Mouse (Mus musculus) thymus, postnatal 0 days (tissue): ENCODE data around the gene Hist1h2ab. TPM values are rescaled to one million over a fixed set of nuclear protein-coding genes. Genes with fewer than 3 reads are reported as not detected.
A peak's percentile ranks its signal among the peaks of the same experiment; 100 is the strongest.
"Not testable (repeated sequence)": the region's sequence is repeated elsewhere in the genome, so short reads cannot be mapped to it uniquely, and the experiment has no call there.

Experiments used
- DNase-seq: peaks from one replicate; pipeline ENCODE4 v3.0.0-alpha.2; 2015; ENCODE audit warnings: low spot score
- polyA plus RNA-seq: library from polyadenylated mRNA; unstranded; fragments of >200 nt; fragmentation: Nextera tagmentation; extraction: Ambion mirVana; gene quantifications from 2 replicates; pipeline ENCODE4 v1.2.1, GENCODE M21; 2015

The Hist1h2ab gene
- polyA plus RNA-seq, result 144 and 155 TPM in 2 replicates

DNA sequence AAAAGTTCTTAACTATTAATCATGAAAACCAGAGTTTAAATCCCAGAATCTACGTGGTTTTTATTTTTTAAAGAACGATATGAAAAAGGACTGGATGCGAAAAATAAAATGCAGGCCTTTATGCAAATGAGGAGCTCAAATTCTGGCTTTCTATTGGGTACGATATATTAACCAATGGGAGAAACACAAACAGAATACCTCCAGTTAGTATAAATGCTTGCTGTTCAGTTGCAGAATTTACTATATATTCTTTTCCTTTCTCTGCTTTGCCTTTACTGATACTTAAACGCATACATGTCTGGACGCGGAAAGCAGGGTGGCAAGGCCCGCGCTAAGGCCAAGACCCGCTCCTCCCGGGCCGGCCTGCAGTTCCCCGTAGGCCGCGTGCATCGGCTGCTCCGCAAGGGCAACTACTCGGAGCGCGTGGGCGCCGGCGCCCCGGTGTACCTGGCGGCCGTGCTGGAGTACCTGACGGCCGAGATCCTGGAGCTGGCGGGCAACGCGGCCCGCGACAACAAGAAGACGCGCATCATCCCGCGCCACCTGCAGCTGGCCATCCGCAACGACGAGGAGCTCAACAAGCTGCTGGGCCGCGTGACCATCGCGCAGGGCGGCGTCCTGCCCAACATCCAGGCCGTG is at the start of gene Hist1h2ab:
TSS of gene Hist1h2ab (plus strand) at position 288 of the 639 bp plus-strand sequence.
- DNase-seq, result peak; percentile 86

DNA sequence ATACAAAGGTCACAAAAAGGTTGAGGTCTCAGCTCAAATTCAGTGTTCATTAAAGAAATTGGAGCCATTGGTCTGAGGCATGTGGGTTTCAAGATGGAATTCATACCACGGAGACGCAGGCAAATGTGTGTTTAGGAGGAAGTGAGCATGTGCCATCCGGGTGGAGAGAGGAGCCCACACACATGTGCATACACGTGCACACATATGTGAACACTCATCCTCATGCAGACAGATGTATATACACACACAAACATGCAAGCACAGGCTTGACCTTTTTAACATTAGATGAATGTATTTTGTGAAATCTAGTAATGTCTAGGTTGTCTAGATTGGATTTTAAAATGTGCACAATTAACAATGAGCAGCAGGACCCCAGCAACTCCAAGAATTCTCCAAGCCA is 48.7 kb upstream of the Hist1h2ab start:
- no peak for DNase-seq

DNA sequence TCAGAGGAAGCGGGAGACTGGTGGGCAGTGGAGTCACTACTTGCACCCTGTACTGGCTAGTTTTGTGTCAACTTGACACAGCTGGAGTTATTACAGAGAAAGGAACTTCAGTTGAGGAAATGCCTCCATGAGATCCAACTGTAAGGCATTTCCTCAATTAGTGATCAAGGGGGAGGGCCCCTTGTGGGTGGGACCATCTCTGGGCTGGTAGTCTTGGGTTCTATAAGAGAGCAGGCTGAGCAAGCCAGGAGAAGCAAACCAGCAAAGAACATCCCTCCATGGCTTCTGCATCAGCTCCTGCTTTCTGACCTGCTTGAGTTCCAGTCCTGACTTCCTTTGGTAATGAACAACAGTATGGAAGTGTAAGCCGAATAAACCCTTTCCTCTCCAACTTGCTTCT is 48.1 kb upstream of the Hist1h2ab start:
- DNase-seq, result not testable (repeated sequence)

DNA sequence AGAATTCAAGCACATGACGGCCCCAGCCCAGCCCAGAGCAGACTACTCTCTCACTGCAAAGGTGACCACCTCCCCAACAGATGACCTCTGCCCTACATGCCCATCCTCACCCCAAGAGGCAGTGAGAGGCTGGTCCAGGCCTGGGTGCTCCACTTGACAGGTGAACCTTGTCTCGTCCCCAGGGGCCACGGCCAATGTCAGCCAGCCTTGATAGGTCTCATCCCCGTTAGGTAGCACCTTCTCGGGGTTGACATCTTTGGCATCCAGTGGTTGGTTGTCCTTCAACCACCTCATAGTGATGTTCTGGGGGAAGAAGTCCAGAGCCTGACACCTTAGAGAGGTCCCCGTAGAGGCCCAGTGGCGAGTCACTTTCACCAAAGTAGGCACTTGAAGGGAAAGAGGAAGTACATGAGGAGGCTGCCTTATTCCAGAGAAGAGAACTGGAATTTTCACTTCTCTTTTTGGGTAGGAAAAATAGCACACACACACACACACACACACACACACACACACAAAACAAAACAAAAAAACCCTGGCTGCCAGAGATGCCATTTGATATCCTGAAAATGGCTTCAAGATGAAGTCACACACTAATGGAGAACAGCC is 45.1 kb upstream of the Hist1h2ab start:
- no peak for DNase-seq

DNA sequence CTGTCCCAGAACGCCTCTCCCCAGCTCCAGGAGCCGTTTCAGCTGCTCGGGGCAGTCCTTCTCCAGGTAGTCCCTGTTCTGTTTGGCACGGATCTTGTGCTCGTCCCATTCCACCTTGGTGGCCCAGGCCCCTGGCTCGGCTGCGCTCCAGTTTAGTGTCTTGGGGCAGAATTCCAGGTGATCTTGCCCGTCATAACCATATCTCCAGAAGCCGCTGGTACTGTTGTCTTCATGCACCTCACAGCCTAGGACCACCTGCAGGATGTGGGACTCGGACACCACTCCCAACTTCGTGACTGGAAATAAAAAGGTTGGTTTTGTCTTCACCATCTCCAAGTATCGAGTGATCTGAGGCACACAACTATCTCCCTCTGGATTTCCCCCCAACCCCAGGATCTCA is 44.2 kb upstream of the Hist1h2ab start:
- DNase-seq, result no peak

DNA sequence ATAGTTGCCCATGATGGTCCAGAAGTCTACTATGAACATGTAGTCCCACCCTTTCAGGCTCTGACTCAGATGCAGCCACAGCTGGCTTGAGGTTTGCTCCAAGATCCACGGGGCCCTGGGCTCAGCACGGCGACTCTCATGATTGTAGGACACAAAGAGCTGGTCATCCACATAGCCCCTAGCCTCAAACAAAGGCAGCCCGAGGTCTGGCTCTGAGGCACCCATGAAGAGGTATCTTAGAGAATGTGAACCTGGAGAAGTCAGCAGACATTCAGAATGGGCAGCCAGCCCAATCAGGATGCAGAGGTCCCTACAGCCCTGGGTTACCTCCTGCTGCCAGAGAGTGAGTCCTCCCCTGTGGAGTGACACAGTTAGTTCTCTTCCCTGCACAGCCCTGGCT is 42.9 kb upstream of the Hist1h2ab start:
- no peak for DNase-seq

DNA sequence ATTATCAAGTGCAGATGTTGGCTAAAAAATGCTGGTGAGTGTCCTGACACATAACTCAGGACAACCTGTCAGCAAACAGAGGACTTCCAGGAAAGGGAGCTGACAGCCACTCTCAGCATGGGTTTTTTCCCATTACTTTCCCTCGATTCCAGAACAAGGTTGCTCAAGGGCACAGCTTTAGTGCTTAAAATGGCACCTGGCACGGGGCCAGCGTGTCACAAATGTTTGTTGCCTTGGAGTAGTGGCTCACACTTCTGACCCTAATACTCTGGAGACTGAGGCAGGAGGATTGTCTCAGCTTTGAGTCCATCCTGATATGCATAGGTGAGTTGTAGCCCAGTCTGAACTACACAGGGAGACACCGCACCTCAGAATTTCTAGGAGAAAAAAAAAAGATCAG is 42.3 kb upstream of the Hist1h2ab start:
- no peak for DNase-seq

DNA sequence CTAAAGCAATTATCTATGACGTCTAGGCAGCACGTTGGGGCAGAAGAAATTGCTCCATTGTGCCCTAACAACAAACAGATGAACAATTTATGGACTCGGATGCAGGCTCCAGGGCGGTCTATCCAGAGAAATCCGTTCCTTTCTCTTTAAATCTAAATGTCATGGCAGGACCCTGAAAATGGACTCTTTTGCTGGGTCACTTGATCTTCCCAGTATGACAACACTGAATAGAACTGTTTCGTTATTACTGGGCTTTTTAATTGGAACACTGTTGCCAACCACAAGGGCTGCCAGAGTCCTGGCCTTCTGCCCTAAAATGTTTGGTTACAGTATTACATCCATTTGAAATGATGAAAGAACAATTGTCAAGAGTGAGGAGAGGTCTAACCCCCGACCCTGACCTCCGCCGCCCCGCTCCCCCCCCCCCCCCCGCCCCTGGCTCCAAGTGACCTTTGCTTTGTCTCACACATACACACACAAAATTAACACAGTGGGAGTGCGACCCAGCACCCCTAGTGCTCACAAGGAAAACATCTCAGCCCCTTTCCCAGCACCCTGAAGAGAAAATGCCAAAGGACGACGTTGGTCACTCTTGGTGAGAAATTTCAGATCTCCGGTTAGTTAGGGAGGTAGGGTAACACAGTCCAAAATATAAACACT is 41.1 kb upstream of the Hist1h2ab start:
- DNase-seq, result no peak

DNA sequence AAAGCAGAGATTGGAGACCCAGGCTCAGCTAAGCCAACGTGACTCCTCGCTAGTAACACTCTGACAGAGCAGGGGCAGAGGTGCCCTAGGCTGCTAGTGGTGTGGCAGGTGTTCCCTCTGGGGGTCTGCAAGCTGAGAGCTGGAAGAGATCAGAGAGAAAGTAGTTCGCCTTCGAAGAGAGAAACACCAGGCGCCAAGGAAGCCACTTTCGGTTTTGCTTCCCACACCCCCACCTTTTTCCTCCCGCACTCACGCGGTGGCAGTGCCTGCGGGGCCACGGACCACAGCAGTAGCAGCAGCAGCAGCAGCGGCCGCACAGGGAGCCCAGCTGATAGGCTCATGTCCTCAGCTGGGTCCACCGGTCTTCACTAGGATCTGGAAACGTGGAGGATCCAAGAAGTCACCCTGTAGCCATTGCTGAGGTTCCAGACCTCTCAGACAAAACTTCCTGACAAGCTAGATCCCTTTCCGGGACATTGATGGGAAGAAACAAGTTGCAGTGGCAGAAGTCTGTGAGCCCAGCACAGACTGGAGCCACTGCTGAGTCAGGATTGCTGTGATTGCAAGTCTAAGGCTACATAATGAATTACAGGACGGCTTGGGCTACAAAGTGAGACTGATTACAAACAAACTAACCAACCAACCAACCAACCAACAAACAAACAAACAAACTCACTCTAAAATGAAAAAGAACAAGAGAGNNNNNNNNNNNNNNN is 40.4 kb upstream of the Hist1h2ab start, which contains the start of gene Hfe:
TSS of gene Hfe (minus strand) at position 481 of the 716 bp plus-strand sequence.
- peak; percentile 82 for DNase-seq

DNA sequence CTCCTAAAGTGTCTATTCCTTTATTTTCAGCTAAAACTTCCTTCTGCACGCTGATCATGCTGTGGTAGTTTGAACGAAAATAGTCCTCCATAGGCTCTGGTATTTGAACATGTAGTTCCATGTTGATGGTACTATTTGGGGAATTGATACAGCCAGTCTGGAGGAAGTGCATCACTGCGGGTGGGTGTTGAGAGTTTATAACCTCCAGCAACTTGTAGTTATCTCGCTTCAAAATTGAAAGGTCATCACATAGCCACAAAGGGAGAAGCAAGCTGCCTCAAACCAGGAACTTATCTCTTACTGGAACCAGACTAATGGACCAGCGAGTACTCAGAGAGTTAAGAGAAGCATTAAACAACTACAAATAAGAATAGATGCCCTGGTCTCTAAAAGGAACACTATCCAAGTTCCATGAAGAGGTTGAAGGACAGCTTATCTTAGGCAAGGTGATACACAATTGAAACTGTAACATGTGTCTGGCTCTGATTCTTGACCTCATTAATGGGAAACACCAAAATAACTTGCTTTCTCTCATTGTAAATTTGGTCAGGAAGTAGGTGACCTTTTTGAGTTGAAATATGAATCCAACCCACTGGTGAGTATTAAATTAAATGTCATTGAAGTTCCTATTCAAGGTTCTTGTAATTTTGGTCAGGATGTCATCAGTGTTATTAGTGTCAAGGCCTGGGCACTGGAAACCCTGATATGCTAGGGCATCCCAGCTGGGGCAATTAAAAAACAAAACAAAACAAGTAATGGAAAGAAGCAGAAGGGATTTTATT is 34.5 kb upstream of the Hist1h2ab start:
- no peak for DNase-seq

DNA sequence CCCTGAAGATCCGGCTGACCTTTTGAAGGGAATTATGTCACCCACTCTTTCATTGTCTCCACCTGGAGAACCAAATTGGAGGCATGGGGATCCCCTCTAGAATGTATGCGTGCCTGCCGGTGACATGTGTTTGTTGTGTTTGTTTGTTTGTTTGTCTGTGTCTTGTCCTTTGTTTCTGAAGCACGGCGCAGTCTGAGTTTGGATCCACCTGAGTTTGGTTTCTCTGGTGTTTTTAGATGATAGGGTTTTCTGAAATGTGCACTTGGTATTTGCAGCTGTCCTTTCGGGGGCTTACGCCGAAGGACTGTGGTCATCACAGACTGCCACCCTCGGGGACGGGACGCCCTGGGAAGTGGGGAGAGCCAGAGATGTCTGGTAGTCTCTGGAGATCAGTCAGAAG is 33.8 kb upstream of the Hist1h2ab start:
- no peak for DNase-seq

DNA sequence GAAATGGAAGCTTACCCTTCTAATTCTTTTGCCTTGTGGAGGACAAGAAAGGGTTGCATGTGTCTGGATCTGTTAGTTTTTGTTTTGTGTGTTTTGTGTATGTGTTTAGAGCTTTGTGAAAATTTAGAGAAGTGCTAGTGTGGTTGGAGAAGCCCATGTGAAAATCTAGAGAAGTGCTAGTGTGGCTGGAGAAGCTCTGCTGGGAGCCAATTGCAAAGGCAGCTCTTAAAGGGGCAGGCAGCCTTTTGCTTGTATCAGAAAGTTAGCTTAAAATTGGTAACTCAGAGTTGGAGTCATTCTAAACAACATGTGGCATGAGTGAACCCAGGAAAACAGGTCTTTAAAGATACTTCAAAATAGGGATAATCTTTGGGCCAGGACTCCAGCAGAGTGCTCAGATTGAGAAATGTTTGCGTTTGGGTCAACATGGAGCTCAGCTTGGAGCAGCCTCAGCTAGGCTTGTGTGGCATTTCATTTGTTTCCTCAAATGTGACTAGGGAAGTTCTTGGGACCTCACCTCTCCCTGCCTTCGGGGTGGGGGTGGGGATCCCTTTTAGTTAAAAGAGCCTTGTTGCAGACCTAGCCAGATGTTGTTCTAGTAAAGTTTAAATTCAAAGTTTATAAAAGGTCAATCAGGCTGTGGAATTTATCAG is 33.2 kb upstream of the Hist1h2ab start:
- not testable (repeated sequence) for DNase-seq

DNA sequence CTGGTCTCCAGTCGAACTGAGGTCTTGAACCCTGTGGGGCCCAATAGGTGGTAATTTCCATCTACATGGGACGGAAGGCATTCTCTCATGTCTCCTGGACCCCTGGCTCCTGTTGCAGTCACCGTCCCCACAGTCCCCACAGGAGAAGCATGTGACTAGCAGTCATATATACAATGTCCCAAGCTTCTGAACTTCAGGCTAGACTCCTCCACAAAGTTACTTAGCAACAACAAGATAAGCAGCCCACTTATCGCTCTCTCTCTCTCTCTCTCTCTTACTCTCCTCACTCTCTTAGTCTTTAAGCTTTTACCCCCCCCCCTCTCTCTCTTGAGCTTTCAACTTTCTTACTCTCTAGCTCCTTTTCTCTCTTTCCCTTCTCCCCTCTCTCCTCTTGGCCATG is 26.7 kb upstream of the Hist1h2ab start:
- DNase-seq, result no peak

DNA sequence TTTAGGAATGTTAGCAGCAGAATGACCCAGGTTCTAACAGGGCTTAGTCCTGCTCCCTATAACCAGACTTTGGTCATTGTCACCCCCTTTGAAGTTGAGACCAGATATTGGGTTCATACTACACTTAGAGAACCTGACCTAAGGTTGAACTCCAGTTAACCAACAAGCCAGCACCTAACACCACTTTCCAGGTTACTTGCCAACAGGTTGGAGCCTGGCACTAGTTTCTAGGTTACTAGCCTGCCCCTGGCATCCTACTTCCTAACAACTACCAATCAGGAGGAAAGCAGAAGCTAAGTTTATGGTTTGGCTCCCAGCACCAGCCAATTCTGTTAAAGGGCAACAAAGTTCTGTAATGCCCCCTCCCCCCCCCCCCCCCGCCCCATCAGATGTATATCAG is 25.7 kb upstream of the Hist1h2ab start:
- DNase-seq, result no peak

DNA sequence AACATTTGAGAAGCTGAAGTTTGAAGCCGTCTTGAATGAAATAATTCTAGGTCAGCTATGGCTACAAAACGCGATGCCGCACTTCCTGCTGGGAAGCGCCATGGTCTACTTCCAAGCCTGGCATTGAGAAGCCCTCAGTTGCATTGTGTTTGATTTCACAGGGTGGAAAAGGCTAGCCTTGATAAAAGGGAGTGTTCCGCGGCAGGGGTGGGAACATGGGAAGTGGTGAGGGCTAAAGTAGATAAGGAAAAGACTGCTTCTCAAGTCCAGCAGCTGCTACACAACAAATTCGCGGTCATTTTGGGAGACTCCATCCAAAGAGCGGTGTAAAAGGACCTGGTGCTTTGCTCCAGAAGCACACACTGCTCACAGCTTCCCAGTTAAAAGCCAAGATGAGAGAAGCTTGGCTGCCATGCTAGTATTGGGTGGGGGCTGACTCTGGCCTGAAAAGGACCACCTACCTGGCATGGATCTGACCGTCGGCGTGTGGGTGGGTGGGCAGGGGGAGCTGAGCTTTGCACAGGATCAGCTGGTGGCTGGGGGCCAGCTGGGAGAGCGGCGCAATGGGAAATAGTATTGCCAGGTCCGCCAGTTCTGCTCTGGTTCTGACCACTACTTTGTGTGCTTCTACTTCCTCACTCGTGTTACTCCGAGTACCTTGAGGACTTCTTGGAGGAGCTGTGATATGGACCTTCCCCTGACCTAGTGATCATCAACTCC is 22.3 kb upstream of the Hist1h2ab start:
- no peak for DNase-seq

DNA sequence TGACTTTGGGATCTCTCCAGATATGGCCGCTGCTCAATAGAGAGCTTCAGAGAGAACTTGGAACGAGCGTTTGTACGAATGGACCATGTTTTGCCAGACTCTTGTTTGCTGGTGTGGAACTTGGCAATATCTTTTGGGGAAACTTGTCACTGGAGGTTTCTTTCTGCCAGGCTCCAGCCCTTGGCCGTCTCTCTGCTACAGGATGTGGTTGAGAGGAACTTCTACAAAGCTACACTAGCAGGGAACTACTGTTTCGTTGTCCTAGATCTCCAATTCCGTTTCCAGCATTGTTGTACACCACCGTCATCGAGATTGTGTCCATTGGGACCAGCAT is 21.8 kb upstream of the Hist1h2ab start:
- peak; percentile 63 for DNase-seq

DNA sequence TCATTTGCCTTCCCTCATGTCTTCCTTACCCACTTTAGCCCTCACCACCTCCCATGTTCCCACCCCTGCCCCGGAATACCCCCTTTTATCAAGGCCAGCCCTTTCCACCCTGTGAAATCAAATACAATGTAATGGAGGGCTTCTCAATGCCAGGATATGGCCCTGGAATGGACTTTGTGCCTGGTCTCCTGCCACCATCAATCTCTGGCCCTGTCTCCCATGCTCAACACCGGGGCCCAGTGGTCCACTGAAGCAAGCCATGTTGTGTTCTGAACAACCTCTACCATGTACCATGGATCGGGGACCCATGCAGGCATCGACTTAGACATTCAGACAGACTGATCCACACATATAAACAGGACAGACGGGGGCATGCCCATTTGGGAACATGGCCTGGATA is 21.2 kb upstream of the Hist1h2ab start:
- no peak for DNase-seq

DNA sequence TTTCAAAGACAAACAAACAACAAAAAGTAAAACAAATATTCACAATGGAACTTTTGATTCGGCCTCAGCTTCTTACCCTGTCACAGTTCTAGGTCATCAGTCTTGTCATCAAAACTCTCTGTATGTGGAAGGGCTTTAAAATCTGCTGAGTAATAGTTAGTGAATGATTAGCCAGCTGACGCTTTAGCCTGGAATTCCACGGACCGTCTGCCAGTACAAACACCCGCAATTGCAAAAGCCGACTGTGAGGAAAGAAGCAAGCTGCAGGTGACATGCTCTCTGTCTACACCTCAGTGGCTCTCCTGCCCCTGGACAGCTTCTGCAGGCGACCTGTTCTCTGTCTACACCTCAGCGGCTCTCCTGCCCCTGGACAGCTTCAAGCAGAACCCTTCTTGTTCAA is 20.4 kb upstream of the Hist1h2ab start:
- DNase-seq, result no peak

DNA sequence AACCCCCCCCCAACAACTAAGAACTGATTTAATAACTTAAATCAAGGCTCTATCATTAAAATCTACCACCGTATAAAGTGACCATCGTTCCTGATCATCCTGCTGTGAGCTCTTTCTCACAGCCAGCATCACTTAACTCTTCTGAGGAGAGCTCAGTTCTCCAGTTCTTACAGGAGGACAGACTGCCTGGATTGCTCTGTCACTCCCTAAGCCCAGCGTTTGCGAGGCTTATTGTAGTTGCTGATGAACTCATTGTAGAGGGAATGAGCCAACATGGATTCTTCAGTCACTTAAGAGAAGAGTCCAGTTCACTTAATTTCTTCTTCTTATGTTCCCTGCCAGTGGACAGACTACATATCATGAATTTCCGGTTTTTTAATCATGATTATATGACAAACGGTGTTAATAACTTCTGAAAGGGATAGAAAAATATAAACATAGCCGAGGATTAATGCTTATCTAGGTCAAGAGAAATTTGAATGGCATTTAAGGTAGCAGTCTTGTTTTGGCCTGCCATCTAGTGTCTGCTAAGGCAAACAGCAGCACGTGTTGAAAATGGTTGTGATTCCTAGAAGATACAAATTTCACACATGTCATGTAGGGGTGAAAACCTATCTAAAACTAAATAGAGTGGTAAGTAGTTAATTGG is 18.6 kb upstream of the Hist1h2ab start:
- peak; percentile 67 for DNase-seq

DNA sequence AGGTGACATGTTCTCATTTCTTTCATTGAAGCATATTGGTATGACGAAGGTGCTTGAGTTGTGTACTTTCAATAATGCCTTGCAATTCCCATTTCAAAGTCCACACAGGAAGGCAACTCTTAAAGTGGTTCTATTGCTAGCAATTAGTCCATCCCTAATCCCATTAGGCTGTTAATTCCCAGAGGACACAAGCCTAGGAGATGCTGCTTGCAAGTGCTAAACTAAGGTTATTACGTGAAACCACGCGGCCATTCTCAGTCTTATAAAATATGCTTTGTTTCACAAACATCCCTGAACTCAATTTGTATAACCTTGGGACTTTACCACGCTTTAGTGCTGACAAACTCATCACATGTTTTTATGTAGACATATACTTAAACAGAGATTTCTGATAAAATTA is 13.8 kb upstream of the Hist1h2ab start:
- DNase-seq, result no peak
